Mouse (Mus musculus) cerebellum, adult (tissue): ENCODE measurements around the gene Ifngr1.

Experiments
- ATAC-seq: cut with Nextera tagmentation; 2 replicates; pipeline ENCODE4 v1.9.2; 2017; ENCODE audit warnings: mild to moderate bottlenecking, moderate library complexity, mixed read lengths; ENCODE audit not compliant: insufficient number of reproducible peaks, low FRiP score, low TSS enrichment

Gene Ifngr1

GRCm38 (mm10) chr10:19631616-19632195 is 40.0 kb downstream of the Ifngr1 start:
- no peak for ATAC-seq

- no peak for ATAC-seq
Observed at GRCm38 (mm10) chr10:19638851-19639250, 47.1 kb downstream of the Ifngr1 start.

- no peak for ATAC-seq
Observed at GRCm38 (mm10) chr10:19639630-19640029, 47.9 kb downstream of the Ifngr1 start.

- ATAC-seq, result no peak
Observed at GRCm38 (mm10) chr10:19645119-19645518, 53.4 kb downstream of the Ifngr1 start.

DNA sequence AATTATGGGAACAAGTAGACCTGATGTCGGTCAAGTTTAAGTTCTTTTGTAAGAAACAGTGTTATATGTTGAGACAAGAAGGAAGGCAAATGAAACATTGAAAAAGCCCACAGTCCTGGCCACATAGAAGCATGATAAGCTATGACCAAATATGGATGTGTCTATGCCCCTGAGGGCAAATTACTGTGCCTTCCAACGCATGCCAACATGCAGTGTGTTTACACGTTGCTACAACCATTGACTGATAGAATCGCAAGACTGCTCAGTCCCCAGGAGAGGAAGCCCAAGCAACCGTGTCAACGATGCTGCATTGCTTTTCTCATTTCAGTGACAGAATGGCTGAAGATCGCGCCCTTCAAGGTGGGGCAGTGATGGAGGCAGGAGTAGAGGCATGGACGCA is 65.7 kb downstream of the Ifngr1 start:
- no peak for ATAC-seq
